Mouse (Mus musculus): ENCODE measurements around the gene Pla2g12b. TPM values are rescaled to one million over a fixed set of nuclear protein-coding genes. Genes with fewer than 3 reads are reported as not detected.
"Not testable (repeated sequence)": the region's sequence is repeated elsewhere in the genome, so short reads cannot be mapped to it uniquely, and the experiment has no call there.

Gene Pla2g12b
- polyA plus RNA-seq, 1 experiment from 2014 or later = not detected

GRCm38 (mm10) chr10:59378728-59379127 lies 24.7 kb upstream of the Pla2g12b start:
- Histone ChIP-seq H3K27me3 (no peaks in the 10 kb centered on the region), H3K4me1 (no peaks in the 10 kb centered on the region), H3K27ac (no peak overlapping the region), H3K4me2 (no peak overlapping the region), H3K4me3 (replicated peaks) (no peak overlapping the region), H3K9me3 (no peaks in the 10 kb centered on the region), H3K9ac (no peak overlapping the region), H3K36me3 (replicated peaks) (peaks cover 11% of the 10 kb centered on the region; the same call in 1 of the 2 replicates)
- WGBS = 97% methylated on average over 4 of the region's 4 CpGs
- no peak for ATAC-seq (ENCODE audit: low FRiP score)

- Histone ChIP-seq H3K9me3 (no peaks in the 10 kb centered on the region), H3K9ac (no peak overlapping the region), H3K4me3 (replicated peaks) (no peak overlapping the region), H3K36me3 (replicated peaks) (no peaks in the 10 kb centered on the region), H3K27ac (no peak overlapping the region), H3K4me1 (no peaks in the 10 kb centered on the region), H3K4me2 (no peak overlapping the region), H3K27me3 (no peaks in the 10 kb centered on the region)
- WGBS = 53% methylated on average over 3 of the region's 3 CpGs
- ATAC-seq (ENCODE audit: low FRiP score) = no peak
Observed at GRCm38 (mm10) chr10:59379927-59380326, 23.5 kb upstream of the Pla2g12b start.

- Histone ChIP-seq H3K36me3 (replicated peaks) (no peaks in the 10 kb centered on the region), H3K4me1 (no peaks in the 10 kb centered on the region), H3K27ac (no peak overlapping the region), H3K27me3 (no peaks in the 10 kb centered on the region), H3K9ac (no peak overlapping the region), H3K4me3 (replicated peaks) (no peak overlapping the region), H3K4me2 (no peak overlapping the region), H3K9me3 (no peaks in the 10 kb centered on the region)
- no peak for ATAC-seq (ENCODE audit: low FRiP score)
- 88% methylated on average over 2 of the region's 2 CpGs for WGBS
Observed at GRCm38 (mm10) chr10:59380411-59380821, 23.0 kb upstream of the Pla2g12b start.

GRCm38 (mm10) chr10:59381563-59381962 lies 21.9 kb upstream of the Pla2g12b start:
- not testable (repeated sequence) for H3K4me3 ChIP-seq (replicated peaks); H3K27me3 ChIP-seq; ATAC-seq (ENCODE audit: low FRiP score); H3K4me1 ChIP-seq; H3K4me2 ChIP-seq; H3K27ac ChIP-seq; H3K36me3 ChIP-seq (replicated peaks); H3K9ac ChIP-seq; H3K9me3 ChIP-seq
- 87% methylated on average over 6 of the region's 10 CpGs for WGBS

GRCm38 (mm10) chr10:59386951-59387350 lies 16.5 kb upstream of the Pla2g12b start:
- Histone ChIP-seq H3K4me1 (no peaks in the 10 kb centered on the region), H3K27ac (no peak overlapping the region), H3K4me3 (replicated peaks) (no peak overlapping the region), H3K36me3 (replicated peaks) (no peaks in the 10 kb centered on the region), H3K4me2 (no peak overlapping the region), H3K27me3 (no peaks in the 10 kb centered on the region), H3K9ac (no peak overlapping the region), H3K9me3 (no peaks in the 10 kb centered on the region)
- ATAC-seq (ENCODE audit: low FRiP score) = no peak
- 90% methylated on average over 8 of the region's 8 CpGs for WGBS

- Histone ChIP-seq H3K4me3 (replicated peaks) (no peak overlapping the region), H3K4me1 (no peaks in the 10 kb centered on the region), H3K9me3 (no peaks in the 10 kb centered on the region), H3K36me3 (replicated peaks) (no peaks in the 10 kb centered on the region), H3K27me3 (no peaks in the 10 kb centered on the region), H3K9ac (no peak overlapping the region), H3K4me2 (no peak overlapping the region), H3K27ac (no peak overlapping the region)
- no peak for ATAC-seq (ENCODE audit: low FRiP score)
- WGBS = 96% methylated on average over 3 of the region's 3 CpGs
Observed at GRCm38 (mm10) chr10:59389652-59390051, 13.8 kb upstream of the Pla2g12b start.

GRCm38 (mm10) chr10:59391907-59392306 lies 11.6 kb upstream of the Pla2g12b start:
- Histone ChIP-seq H3K9ac (no peak overlapping the region), H3K27me3 (no peaks in the 10 kb centered on the region), H3K4me1 (no peaks in the 10 kb centered on the region), H3K4me2 (no peak overlapping the region), H3K27ac (no peak overlapping the region), H3K4me3 (replicated peaks) (no peak overlapping the region), H3K9me3 (no peaks in the 10 kb centered on the region), H3K36me3 (replicated peaks) (no peaks in the 10 kb centered on the region)
- ATAC-seq (ENCODE audit: low FRiP score) = no peak
- 75% methylated on average over 4 of the region's 4 CpGs for WGBS

- H3K4me1 ChIP-seq; ATAC-seq (ENCODE audit: low FRiP score); H3K9me3 ChIP-seq; H3K27ac ChIP-seq; H3K9ac ChIP-seq; H3K4me2 ChIP-seq; H3K27me3 ChIP-seq; H3K36me3 ChIP-seq (replicated peaks); H3K4me3 ChIP-seq (replicated peaks): not testable (repeated sequence)
- WGBS = 96% methylated on average over 13 of the region's 25 CpGs
Observed at GRCm38 (mm10) chr10:59395461-59395860, 8.0 kb upstream of the Pla2g12b start, which contains the start of gene Gm10273. TSS of gene Gm10273 (plus strand) at chr10:59395632.

- ATAC-seq (ENCODE audit: low FRiP score) = no peak
- WGBS = 87% methylated on average over 10 of the region's 10 CpGs
- H3K27ac ChIP-seq = no peak overlapping the region
Observed at GRCm38 (mm10) chr10:59403793-59404149, 311 bp downstream of the Pla2g12b start.

GRCm38 (mm10) chr10:59408499-59408898 lies 5.0 kb downstream of the Pla2g12b start:
- no peak for ATAC-seq (ENCODE audit: low FRiP score)
- Histone ChIP-seq H3K36me3 (replicated peaks) (no peaks in the 10 kb centered on the region), H3K27me3 (no peaks in the 10 kb centered on the region), H3K4me2 (no peak overlapping the region), H3K4me1 (no peaks in the 10 kb centered on the region), H3K27ac (no peak overlapping the region), H3K9ac (no peak overlapping the region), H3K9me3 (no peaks in the 10 kb centered on the region), H3K4me3 (replicated peaks) (no peak overlapping the region)
- 77% methylated on average over 6 of the region's 6 CpGs for WGBS

More at GRCm38 (mm10) chr10:59403793-59404149, 311 bp downstream of the Pla2g12b start:
- H3K4me3 ChIP-seq (replicated peaks) = no peak overlapping the region
- H3K27me3 ChIP-seq = no peaks in the 10 kb centered on the region
- no peaks in the 10 kb centered on the region for H3K9me3 ChIP-seq
- H3K4me2 ChIP-seq = no peak overlapping the region
- H3K36me3 ChIP-seq (replicated peaks) = no peaks in the 10 kb centered on the region
- H3K4me1 ChIP-seq = no peaks in the 10 kb centered on the region
- H3K9ac ChIP-seq = no peak overlapping the region

- Histone ChIP-seq H3K27ac (no peak overlapping the region), H3K4me3 (replicated peaks) (no peak overlapping the region), H3K4me2 (no peak overlapping the region), H3K36me3 (replicated peaks) (no peaks in the 10 kb centered on the region), H3K27me3 (no peaks in the 10 kb centered on the region), H3K4me1 (no peaks in the 10 kb centered on the region), H3K9ac (no peak overlapping the region), H3K9me3 (no peaks in the 10 kb centered on the region)
- no peak for ATAC-seq (ENCODE audit: low FRiP score)
- 83% methylated on average over 12 of the region's 12 CpGs for WGBS
Observed at GRCm38 (mm10) chr10:59410264-59410663, 6.8 kb downstream of the Pla2g12b start.

GRCm38 (mm10) chr10:59413711-59414110 lies 10.3 kb downstream of the Pla2g12b start:
- no peaks in the 10 kb centered on the region for H3K4me1 ChIP-seq
- no peaks in the 10 kb centered on the region for H3K27me3 ChIP-seq
- no peak overlapping the region for H3K9ac ChIP-seq
- H3K9me3 ChIP-seq = no peaks in the 10 kb centered on the region
- no peak overlapping the region for H3K4me3 ChIP-seq (replicated peaks)
- H3K36me3 ChIP-seq (replicated peaks) = no peaks in the 10 kb centered on the region
- no peak overlapping the region for H3K4me2 ChIP-seq
- H3K27ac ChIP-seq = no peak overlapping the region
- 89% methylated on average over 4 of the region's 4 CpGs for WGBS
- ATAC-seq (ENCODE audit: low FRiP score) = no peak

- no peaks in the 10 kb centered on the region for H3K27me3 ChIP-seq
- no peak overlapping the region for H3K27ac ChIP-seq
- ATAC-seq (ENCODE audit: low FRiP score) = no peak
- WGBS = 83% methylated on average over 3 of the region's 3 CpGs
- no peaks in the 10 kb centered on the region for H3K9me3 ChIP-seq
- no peak overlapping the region for H3K4me3 ChIP-seq (replicated peaks)
- H3K4me2 ChIP-seq = no peak overlapping the region
- no peaks in the 10 kb centered on the region for H3K4me1 ChIP-seq
- H3K9ac ChIP-seq = no peak overlapping the region
- no peaks in the 10 kb centered on the region for H3K36me3 ChIP-seq (replicated peaks)
Observed at GRCm38 (mm10) chr10:59416623-59417022, 13.2 kb downstream of the Pla2g12b start.
